Mouse (Mus musculus): ENCODE results near the gene Capzb.

DNA sequence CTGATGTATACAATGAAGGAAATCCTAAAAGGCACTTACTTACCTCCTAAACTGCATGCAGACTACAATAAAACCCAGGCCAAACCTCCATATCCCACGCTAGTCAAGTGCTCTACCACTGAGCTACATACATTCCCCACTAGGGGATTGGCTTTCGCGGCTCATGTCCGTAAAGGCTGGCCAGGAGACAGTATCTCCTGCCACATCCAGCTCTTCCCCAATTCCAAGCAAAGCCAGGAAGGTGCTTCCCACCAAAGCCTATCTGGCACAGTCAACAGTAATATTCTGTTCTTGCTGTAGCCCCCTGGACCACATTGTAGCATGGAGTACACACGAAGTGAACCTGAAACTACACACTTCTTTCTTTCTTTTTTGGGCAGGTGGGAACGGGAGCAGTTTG lies 117.0 kb downstream of the Capzb start:
- TF ChIP-seq CTCF (IDR thresholded peaks at IDR 0.05; ENCODE audit: insufficient read depth, low read depth, low read length), result no peak
- no peak for TF ChIP-seq POLR2A (IDR thresholded peaks at IDR 0.05; ENCODE audit: insufficient read depth, low read depth, low read length)

Data from olfactory bulb, adult 2 months (tissue).